Mouse (Mus musculus): ENCODE measurements around the gene Mgam.
"Not testable (repeated sequence)": the region's sequence is repeated elsewhere in the genome, so short reads cannot be mapped to it uniquely, and the experiment has no call there.

Gene Mgam

DNA sequence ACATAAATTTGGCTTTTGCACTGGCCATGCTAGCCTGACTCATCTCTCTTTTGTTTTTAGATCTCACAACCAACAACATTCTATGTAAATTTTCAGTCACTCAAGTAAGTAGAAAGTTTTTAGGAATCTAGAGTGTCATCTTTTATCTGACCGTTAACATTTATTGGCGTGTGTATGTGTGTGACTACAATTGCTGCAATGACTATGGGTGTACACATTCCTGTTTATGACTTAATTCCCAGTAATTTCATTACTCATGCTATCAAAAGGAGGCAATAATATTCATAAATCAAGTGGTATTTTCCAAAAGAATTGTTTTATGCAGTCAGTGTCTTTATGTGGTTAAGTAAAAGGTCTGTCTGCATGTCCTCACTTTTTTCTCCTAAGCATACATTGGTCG is 110.9 kb downstream of the Mgam start:
- no peak for DNase-seq

DNA sequence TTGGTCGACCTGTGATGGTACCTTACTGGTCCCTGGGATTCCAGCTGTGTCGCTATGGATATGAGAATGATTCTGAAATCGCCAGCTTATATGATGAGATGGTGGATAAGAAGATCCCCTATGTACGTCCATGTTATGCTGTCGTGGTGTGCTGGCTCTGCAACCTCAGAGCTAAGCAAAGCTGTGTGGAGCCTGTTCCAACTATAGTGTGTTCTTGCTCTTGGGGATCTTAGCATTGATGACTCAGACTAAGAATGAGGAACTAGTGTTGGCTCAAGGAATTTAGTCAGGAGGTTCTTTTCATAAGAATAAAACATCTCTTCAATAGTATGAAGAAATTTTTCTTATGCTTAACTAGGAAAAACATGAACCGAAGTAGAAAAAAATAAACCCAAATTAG is 120.4 kb downstream of the Mgam start:
- not testable (repeated sequence) for DNase-seq

DNA sequence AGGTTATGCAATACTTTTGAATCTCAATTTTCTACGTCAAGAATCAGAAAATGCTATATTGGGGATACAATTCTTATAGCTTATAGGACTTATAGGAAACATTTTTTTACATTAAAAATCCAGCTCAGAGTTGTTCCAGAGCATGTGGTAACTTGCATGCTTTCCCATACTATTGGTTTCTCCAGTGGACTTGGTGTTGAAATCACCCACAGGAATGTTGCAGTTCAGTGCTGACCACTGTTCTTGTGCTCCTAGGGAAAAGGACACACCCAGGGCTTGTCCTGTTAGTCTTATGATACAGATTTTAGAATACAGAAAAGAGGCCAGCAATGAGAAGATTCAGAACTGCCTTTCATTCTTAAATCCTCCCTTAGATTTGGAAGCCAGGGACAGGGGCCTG is 127.3 kb downstream of the Mgam start:
- no peak for DNase-seq

DNA sequence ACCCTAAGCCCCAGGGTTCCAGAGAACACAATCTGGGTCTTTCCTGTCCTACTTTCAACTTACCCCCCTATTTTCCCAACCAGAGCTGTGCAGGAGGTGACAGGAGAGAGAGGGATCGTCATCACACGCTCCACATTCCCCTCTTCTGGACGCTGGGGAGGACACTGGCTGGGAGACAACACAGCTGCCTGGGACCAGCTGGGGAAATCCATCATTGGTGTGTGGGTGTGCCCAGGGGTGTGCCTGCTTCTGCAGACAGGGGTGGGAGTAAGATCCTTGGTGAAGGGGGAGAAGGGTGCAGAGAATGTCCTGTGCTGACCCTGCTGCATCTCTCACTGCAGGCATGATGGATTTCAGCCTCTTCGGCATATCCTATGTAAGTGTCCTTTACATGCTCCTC is 128.7 kb downstream of the Mgam start:
- DNase-seq: not testable (repeated sequence)

DNA sequence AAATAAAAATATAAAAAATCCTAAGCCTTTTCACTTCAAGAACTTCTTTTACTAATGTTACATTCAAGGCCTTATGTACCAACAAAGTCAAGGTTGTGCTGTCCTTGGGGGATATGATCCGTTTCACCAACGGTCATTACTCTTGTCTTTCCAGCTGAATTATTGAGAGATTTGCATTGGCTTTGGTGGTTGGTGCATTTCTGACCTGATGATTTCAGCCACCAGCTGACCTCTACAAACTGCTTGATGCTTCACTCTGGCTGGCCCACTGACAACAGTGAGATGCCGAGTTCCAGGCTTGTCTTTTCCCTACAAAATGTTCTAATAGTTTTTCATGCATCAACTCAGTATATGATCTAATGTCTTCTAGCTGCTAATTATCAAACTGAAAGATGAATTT is 146.0 kb downstream of the Mgam start:
- DNase-seq: no peak

DNA sequence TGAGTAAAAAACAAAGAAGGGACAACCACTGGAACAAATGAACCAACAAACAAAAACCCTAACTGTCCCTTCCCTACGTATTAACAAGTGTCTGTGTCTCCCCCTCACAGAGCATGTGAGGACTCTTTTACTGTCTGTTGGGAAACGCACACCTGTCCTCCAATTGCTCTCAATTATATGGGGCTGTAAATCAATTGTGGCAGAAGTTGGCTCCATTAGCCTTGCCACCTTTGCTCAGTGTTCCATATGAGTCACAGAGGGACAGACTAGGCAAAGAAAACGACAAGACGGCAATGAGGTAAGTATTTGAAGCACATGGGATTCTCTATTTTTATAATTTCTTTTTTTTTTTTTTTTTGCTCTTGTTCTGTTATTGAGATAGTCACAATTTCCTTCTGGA is 149.8 kb downstream of the Mgam start:
- no peak for DNase-seq

DNA sequence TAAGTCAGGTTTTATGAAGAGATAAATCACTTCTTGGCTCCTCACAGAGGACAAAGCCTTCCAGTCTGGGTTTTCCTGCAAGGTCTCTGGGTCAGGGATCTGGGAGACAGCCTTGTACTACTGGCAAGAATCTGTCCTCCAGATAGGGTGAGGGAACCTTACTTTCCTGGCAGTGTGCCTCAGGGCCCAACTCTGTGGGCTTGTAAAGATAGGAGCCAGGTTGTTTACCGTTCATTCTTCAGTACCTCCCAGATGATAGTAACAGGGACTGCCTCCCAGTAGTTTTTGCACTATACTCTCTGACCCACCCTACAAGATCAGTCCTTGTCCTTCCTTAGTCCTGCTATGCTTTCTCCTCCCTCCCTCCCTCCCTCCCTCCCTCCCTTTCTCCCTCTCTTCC is 155.0 kb downstream of the Mgam start:
- no peak for DNase-seq

DNA sequence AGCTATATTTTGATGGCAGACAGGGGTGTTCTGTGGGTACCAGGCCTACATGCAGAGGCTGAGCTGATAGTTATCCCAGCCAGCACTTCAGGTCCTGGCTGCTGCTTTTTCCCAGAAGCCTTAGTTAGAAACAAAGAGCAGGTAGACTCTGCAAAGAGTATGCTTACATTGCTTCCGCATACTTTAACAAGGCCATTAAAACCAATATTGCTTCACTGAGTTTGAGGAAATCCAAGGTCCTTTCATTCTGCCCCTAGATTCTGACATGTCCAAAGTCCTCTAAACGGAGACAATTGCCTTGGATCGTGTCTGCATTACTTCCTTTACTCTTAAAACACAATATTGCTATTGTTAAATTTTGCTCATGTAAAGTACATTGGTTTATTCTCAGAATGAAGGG is 155.7 kb downstream of the Mgam start:
- DNase-seq: no peak

DNA sequence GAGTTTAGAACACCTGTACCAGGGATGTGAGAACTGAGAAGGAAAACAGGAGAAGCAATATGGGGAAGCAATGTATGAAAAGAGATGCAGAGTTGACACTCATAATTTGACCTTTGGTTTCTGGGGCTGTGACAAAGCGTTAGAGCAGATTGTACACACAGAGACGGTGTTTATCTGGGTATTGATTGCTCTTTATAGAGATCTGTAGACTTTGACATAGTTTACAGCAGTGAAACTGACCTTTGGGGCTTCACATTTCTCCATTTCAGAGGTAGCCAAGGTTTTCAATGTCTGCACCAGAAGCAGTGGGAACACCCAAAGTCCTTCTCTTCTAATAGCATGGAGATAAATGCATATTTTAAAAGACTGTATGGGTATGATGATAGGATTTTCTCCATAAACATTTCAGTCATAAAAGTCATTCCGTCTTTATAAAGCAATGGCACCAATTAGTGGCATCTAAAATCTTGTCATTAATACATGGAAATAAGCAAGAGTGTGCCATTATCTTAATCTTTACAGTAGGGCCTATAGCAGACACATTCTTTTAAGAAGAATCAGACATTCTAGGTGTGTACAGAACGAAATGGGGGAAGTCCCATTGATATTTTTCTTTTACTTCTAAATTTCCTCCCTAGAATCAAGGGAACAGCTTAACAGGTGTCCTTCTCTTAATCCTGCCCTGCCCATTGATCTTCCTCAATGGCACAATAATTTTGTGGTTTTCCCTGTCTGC is 166.6 kb downstream of the Mgam start:
- DNase-seq: no peak

DNA sequence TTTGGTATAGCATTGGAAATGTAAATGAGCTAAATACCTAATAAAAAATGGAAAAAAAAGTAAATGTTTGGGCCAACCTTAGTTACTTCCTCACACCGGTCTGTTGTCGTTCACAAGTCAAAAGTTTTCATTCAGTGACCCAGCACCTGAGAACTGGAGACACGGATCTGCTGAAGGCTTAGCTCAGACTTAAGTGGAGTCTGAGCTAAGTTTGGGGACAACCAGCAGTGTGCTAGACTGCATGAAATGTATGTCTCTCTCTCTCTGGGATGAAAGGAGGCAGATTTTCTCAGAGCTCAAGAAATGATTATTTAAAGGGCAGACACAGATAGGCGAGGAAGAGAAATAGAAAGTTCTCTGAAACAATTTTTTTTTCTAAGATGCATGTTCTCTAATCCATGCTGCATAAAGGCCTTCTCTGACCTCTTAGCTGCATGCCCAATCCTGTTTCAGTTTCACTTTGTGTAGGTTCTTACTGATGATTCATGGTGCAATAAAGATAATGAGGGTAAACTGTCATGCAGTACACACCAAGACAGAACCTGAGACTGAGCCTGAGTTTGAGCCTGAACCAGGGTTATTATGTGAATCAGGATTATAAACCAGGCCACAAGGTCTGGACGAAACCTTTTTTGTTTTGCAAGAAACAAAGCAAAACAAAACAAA is 189.7 kb downstream of the Mgam start:
- DNase-seq: no peak
